Mouse (Mus musculus) heart, postnatal 0 days (tissue): ENCODE data around the gene Mepe. TPM values are rescaled to one million over a fixed set of nuclear protein-coding genes. Genes with fewer than 3 reads are reported as not detected.

ENCODE experiments used
- ATAC-seq: fragments of 200-750 bp; cut with Nextera tagmentation; 2 replicates; pipeline ENCODE4 v1.8.0; 2017; ENCODE audit warnings: low read depth, moderate number of reproducible peaks, moderate library complexity; ENCODE audit not compliant: insufficient read depth
- DNase-seq: peaks from one replicate; pipeline ENCODE4 v3.0.0-alpha.2; 2016; ENCODE audit warnings: low spot score
- H3K27ac ChIP-seq: fragments of 300-500 bp; sonication (generic); 2 replicates; pipeline ENCODE4 v1.5.1; 2014; ENCODE audit warnings: low read depth, mild to moderate bottlenecking
- H3K27me3 ChIP-seq: fragments of 300-500 bp; sonication (generic); 2 replicates; pipeline ENCODE4 v1.6.1; 2014; ENCODE audit warnings: low read length, mixed read lengths; ENCODE audit not compliant: control insufficient read depth, insufficient read depth
- H3K36me3 ChIP-seq: fragments of 300-500 bp; sonication (generic); replicated peaks from 2 replicates; pipeline ENCODE4 v1.6.1; 2014; ENCODE audit warnings: low read length, mixed read lengths; ENCODE audit not compliant: control insufficient read depth, insufficient read depth
- H3K4me1 ChIP-seq: fragments of 300-500 bp; sonication (generic); 2 replicates; pipeline ENCODE4 v1.6.1; 2014; ENCODE audit warnings: antibody characterized with exemption; ENCODE audit not compliant: control insufficient read depth, insufficient read depth
- H3K4me2 ChIP-seq: fragments of 300-500 bp; sonication (generic); 2 replicates; pipeline ENCODE4 v1.6.1; 2014; ENCODE audit warnings: low read depth, mild to moderate bottlenecking, low read length, moderate library complexity
- H3K4me3 ChIP-seq: fragments of 300-500 bp; sonication (generic); 2 replicates; pipeline ENCODE4 v1.5.1; 2014; ENCODE audit warnings: low read depth, low read length
- H3K9ac ChIP-seq: fragments of 300-500 bp; sonication (generic); replicated peaks from 2 replicates; pipeline ENCODE4 v1.6.1; 2014; ENCODE audit warnings: low read depth, low read length, mixed read lengths
- H3K9me3 ChIP-seq: fragments of 300-500 bp; sonication (generic); replicated peaks from 2 replicates; pipeline ENCODE4 v1.6.1; 2016; ENCODE audit warnings: low read length; ENCODE audit not compliant: control insufficient read depth
- CTCF ChIP-seq: IDR thresholded peaks from 2 replicates; pipeline ENCODE4 v1.5.1; 2016; ENCODE audit warnings: antibody characterized with exemption, control low read depth, low read depth
- EP300 ChIP-seq: IDR thresholded peaks from 2 replicates; pipeline ENCODE4 v1.6.1; 2016; ENCODE audit warnings: antibody characterized with exemption, low read depth
- WGBS: fragments of 180-500 bp; shearing (Covaris S2); extraction: QIAGEN DNeasy Blood & Tissue Kit; methylation state at CpG from one replicate; pipeline ENCODE4 v1.1.7; 2014; 5-methylcytosine and 5-hydroxymethylcytosine counted together
- polyA plus RNA-seq: library from polyadenylated mRNA; unstranded; fragments of >200 nt; fragmentation: Nextera tagmentation; extraction: Ambion mirVana; gene quantifications from 2 replicates; pipeline ENCODE4 v1.2.1, GENCODE M21; 2015
- total RNA-seq: library from RNA; depleted of rRNA; stranded (reverse); fragments of >200 nt; gene quantifications from 2 replicates; pipeline ENCODE4 v1.2.3, GENCODE M21; 2014; ENCODE audit warnings: low replicate concordance; rRNA removed

The Mepe gene
- total RNA-seq = not detected in 2 replicates
- not detected in 2 replicates for polyA plus RNA-seq

DNA sequence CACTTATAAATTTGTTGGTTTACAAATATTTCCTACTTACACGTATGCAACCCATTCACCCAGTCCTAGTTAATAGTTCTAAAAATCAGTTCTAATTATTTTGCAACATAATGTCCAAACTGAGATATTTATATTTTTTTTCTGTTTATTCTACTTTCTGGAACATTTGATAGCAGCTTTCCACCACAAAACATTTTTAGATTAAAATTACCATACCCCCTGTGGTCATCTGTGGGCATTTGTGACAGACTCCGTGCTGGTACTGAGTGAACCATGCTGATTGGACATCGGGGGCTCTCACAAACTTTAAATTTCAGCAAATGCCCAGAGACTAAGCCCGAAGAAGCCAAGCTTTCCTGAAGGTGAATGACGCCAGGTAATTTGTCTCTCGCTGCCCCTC, at the start of gene Mepe:
Gene Mepe (plus strand): TSS at position 301 of the 400 bp plus-strand sequence.
- 81% methylated on average over 6 of the region's 6 CpGs for WGBS
- no peak for ATAC-seq
- no peak for TF ChIP-seq EP300
- TF ChIP-seq CTCF = no peak

DNA sequence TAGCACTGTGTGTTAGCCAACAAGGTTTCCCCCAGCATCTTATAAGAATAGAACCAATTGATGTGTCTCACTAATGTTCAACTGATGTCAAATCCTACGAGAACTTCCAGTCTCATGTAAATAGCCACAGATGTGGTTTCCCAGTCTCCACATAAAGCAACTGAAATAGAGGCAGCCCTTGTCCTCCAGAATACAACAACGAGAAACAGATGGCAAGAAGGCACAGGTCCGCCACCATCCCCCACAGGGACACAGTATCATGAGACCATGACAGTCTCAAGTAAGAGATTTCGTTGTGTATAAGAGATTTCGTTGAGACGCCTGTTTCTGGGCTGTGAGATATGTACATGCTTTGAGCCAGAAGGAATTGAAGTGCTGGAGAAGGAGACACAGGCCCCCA, 30.9 kb upstream of the Mepe start:
- H3K27ac ChIP-seq = no peak overlapping the region
- no peaks in the 10 kb centered on the region for H3K4me1 ChIP-seq
- no peaks in the 10 kb centered on the region for H3K27me3 ChIP-seq
- H3K4me2 ChIP-seq = no peak overlapping the region
- no peak for ATAC-seq
- DNase-seq = no peak
- H3K9me3 ChIP-seq = no peaks in the 10 kb centered on the region
- WGBS = 66% methylated on average over 6 of the region's 6 CpGs
- TF ChIP-seq EP300 (no peak), CTCF (no peak)
- H3K9ac ChIP-seq = no peak overlapping the region
- no peaks in the 10 kb centered on the region for H3K36me3 ChIP-seq
- no peak overlapping the region for H3K4me3 ChIP-seq

More for the DNA sequence above, at the start of gene Mepe:
- no peak within 1 kb of the TSS for H3K9ac ChIP-seq
- no peak within 1 kb of the TSS for H3K4me3 ChIP-seq
- no peaks in the 10 kb centered on the region for H3K9me3 ChIP-seq
- no peaks in the 10 kb centered on the region for H3K36me3 ChIP-seq
- H3K27ac ChIP-seq = no peak within 1 kb of the TSS
- no peaks in the 10 kb centered on the region for H3K27me3 ChIP-seq
- DNase-seq = no peak
- no peaks in the 10 kb centered on the region for H3K4me1 ChIP-seq
- H3K4me2 ChIP-seq = no peak within 1 kb of the TSS

DNA sequence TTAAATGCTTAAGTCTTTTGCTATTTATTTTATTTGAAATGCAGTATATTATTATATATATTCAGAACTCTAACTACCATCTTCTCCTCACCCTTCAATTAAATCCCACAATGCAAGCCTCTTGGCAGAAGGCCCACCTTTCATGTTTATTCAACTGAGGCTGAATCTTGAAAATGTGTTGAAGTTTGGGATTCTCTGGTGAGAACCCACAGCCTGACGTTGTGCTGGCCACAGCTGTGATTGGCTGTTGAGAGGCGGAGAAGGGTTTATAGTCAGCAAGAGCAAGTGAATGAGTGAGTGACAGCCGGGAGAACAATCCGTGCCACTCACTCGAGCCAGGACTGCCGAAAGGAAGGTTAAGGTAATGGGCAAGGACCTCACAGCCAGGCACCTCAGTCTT, 26.1 kb upstream of the Mepe start, which contains the start of gene Ibsp:
Gene Ibsp (plus strand): TSS at position 178 of the 400 bp plus-strand sequence.
- DNase-seq (no peak), ATAC-seq (no peak)
- Histone ChIP-seq H3K9me3 (no peaks in the 10 kb centered on the region), H3K27me3 (no peaks in the 10 kb centered on the region), H3K4me2 (no peak within 1 kb of the TSS), H3K36me3 (no peaks in the 10 kb centered on the region), H3K4me3 (no peak within 1 kb of the TSS), H3K9ac (no peak within 1 kb of the TSS), H3K27ac (no peak within 1 kb of the TSS), H3K4me1 (no peaks in the 10 kb centered on the region)
- TF ChIP-seq CTCF = no peak
- TF ChIP-seq EP300 = no peak
- 44% methylated on average over 6 of the region's 6 CpGs for WGBS

DNA sequence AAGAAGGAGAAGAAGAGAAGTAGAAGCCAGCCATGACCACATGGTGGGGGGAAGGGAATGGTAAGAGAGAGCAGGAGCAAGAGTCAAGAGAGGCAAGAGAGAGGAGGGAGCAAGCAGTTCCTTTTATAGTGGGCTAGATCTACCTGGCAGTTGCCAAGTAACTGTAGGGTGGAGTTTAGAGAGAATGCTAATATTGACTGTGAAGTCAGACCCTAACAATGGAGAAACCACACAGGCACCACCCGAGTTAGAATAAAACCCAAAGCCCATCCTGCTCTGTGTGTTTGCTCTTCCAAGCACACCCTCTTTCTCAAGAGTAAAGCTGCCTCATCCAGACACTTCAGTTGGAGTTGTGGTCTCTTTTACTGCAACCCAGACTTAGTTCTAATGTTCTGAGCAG, 11.1 kb upstream of the Mepe start:
- H3K27me3 ChIP-seq = no peaks in the 10 kb centered on the region

DNA sequence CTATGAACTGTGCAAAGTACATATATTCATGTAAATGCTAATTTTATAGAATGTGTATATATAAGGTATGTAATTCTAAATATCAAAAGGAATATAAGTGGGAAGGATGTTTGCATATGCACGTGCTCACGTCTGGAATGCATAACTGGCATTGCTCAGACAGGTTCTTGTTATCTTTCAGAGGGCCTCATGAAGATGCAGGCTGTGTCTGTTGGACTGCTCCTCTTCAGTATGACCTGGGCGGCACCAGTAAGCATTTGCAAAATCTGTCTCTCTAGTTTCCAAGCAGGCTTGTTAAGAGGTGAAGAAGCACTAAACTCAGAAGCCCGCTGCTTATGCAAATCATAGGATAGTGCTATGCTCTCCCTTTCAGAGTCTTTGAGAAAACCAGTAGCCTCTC, 1.8 kb downstream of the Mepe start:
- Histone ChIP-seq H3K27ac (no peak overlapping the region), H3K9me3 (no peaks in the 10 kb centered on the region), H3K4me3 (no peak overlapping the region), H3K36me3 (no peaks in the 10 kb centered on the region), H3K9ac (no peak overlapping the region), H3K4me2 (no peak overlapping the region), H3K27me3 (no peaks in the 10 kb centered on the region), H3K4me1 (no peaks in the 10 kb centered on the region)
- WGBS = 43% methylated on average over 4 of the region's 4 CpGs
- no peak for TF ChIP-seq EP300
- TF ChIP-seq CTCF = no peak
- DNase-seq (no peak), ATAC-seq (no peak)

More for the DNA sequence above, 11.1 kb upstream of the Mepe start:
- no peak overlapping the region for H3K9ac ChIP-seq
- DNase-seq (no peak), ATAC-seq (no peak)
- H3K4me3 ChIP-seq = no peak overlapping the region
- H3K4me1 ChIP-seq = no peaks in the 10 kb centered on the region
- no peak overlapping the region for H3K27ac ChIP-seq
- no peaks in the 10 kb centered on the region for H3K36me3 ChIP-seq
- no peak for TF ChIP-seq CTCF
- no peak for TF ChIP-seq EP300
- no peak overlapping the region for H3K4me2 ChIP-seq
- no peaks in the 10 kb centered on the region for H3K9me3 ChIP-seq
- WGBS = 57% methylated on average over 1 of the region's 1 CpGs

DNA sequence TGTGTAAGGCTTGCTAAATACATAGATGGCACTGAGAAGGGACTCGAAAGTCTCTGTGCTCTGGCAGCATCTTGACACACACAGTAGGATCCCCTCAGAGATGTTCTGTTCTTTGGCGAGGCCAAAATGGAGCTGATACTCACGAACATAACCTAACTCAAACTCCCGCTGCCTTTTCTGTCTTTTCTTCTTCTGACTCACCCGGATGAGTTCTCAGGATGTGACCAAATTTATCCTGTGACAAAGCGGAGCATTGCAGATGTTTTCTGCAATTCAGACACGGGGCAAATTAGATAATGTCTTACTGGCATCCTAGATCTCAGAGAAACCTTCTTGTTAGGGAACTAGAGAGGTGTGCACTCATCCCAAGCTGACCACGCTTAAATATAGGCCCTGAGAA, 2.3 kb downstream of the Mepe start:
- no peak for DNase-seq
- WGBS = 62% methylated on average over 8 of the region's 8 CpGs

More for the DNA sequence above, 2.3 kb downstream of the Mepe start:
- Histone ChIP-seq H3K27ac (no peak overlapping the region), H3K9ac (no peak overlapping the region), H3K27me3 (no peaks in the 10 kb centered on the region), H3K4me2 (no peak overlapping the region), H3K9me3 (no peaks in the 10 kb centered on the region), H3K4me3 (no peak overlapping the region), H3K4me1 (no peaks in the 10 kb centered on the region), H3K36me3 (no peaks in the 10 kb centered on the region)
- TF ChIP-seq EP300 (no peak), CTCF (no peak)
- ATAC-seq = no peak
